Mouse (Mus musculus): ENCODE measurements around the gene Rbpj. TPM values are rescaled to one million over a fixed set of nuclear protein-coding genes. Genes with fewer than 3 reads are reported as not detected.

Gene Rbpj
- polyA plus RNA-seq, 1 experiment: not detected

GRCm38 (mm10) chr5:53584069-53584767 lies 118.3 kb downstream of the Rbpj start:
- TF ChIP-seq POLR2A (IDR thresholded peaks at IDR 0.05; ENCODE audit: insufficient read depth, low read depth, low read length) (no peak), CTCF (IDR thresholded peaks at IDR 0.05; ENCODE audit: insufficient read depth, low read depth, low read length) (no peak)
- 91% methylated on average over 9 of the region's 9 CpGs for WGBS
- Histone ChIP-seq H3K4me3 (ENCODE audit: insufficient read depth, low read depth, low read length) (no peak overlapping the region), H3K4me1 (ENCODE audit: control insufficient read depth, insufficient read depth, low read length) (no peaks in the 10 kb centered on the region), H3K27ac (ENCODE audit: insufficient read depth, low read depth, low read length) (no peak overlapping the region)

- H3K4me3 ChIP-seq (ENCODE audit: insufficient read depth, low read depth, low read length): peak overlapping the region; percentile 97
- 2% methylated on average over 34 of the region's 34 CpGs for WGBS
- TF ChIP-seq CTCF (IDR thresholded peaks at IDR 0.05; ENCODE audit: insufficient read depth, low read depth, low read length): no peak
- TF ChIP-seq POLR2A (IDR thresholded peaks at IDR 0.05; ENCODE audit: insufficient read depth, low read depth, low read length): no peak
- H3K27ac ChIP-seq (ENCODE audit: insufficient read depth, low read depth, low read length): peak overlapping the region; percentile 52; the same call in 1 of the 2 replicates
- peaks cover 5% of the 10 kb centered on the region; the same call in 1 of the 2 replicates for H3K4me1 ChIP-seq (ENCODE audit: control insufficient read depth, insufficient read depth, low read length)
Observed at GRCm38 (mm10) chr5:53588421-53589171, 122.6 kb downstream of the Rbpj start.

GRCm38 (mm10) chr5:53589172-53589960 lies 123.4 kb downstream of the Rbpj start:
- peak overlapping the region; percentile 97 for H3K4me3 ChIP-seq (ENCODE audit: insufficient read depth, low read depth, low read length)
- peaks cover 5% of the 10 kb centered on the region; the same call in 1 of the 2 replicates for H3K4me1 ChIP-seq (ENCODE audit: control insufficient read depth, insufficient read depth, low read length)
- H3K27ac ChIP-seq (ENCODE audit: insufficient read depth, low read depth, low read length): peak overlapping the region; percentile 93
- WGBS: under 1% methylated on average over 72 of the region's 72 CpGs
- TF ChIP-seq POLR2A (IDR thresholded peaks at IDR 0.05; ENCODE audit: insufficient read depth, low read depth, low read length) (peak; percentile 78), CTCF (IDR thresholded peaks at IDR 0.05; ENCODE audit: insufficient read depth, low read depth, low read length) (no peak)

GRCm38 (mm10) chr5:53590179-53590765 lies 124.3 kb downstream of the Rbpj start:
- Histone ChIP-seq H3K27ac (ENCODE audit: insufficient read depth, low read depth, low read length) (peak overlapping the region; percentile 99), H3K4me3 (ENCODE audit: insufficient read depth, low read depth, low read length) (peak overlapping the region; percentile 97), H3K4me1 (ENCODE audit: control insufficient read depth, insufficient read depth, low read length) (peaks cover 5% of the 10 kb centered on the region; the same call in 1 of the 2 replicates)
- under 1% methylated on average over 58 of the region's 59 CpGs for WGBS
- no peak for TF ChIP-seq POLR2A (IDR thresholded peaks at IDR 0.05; ENCODE audit: insufficient read depth, low read depth, low read length)
- no peak for TF ChIP-seq CTCF (IDR thresholded peaks at IDR 0.05; ENCODE audit: insufficient read depth, low read depth, low read length)

GRCm38 (mm10) chr5:53590875-53591682 lies 125.1 kb downstream of the Rbpj start:
- peak overlapping the region; percentile 97 for H3K4me3 ChIP-seq (ENCODE audit: insufficient read depth, low read depth, low read length)
- 12% methylated on average over 67 of the region's 67 CpGs for WGBS
- TF ChIP-seq CTCF (IDR thresholded peaks at IDR 0.05; ENCODE audit: insufficient read depth, low read depth, low read length): no peak
- TF ChIP-seq POLR2A (IDR thresholded peaks at IDR 0.05; ENCODE audit: insufficient read depth, low read depth, low read length): no peak
- H3K4me1 ChIP-seq (ENCODE audit: control insufficient read depth, insufficient read depth, low read length): peaks cover 5% of the 10 kb centered on the region; the same call in 1 of the 2 replicates
- no peak overlapping the region for H3K27ac ChIP-seq (ENCODE audit: insufficient read depth, low read depth, low read length)

- TF ChIP-seq POLR2A (IDR thresholded peaks at IDR 0.05; ENCODE audit: insufficient read depth, low read depth, low read length): no peak
- TF ChIP-seq CTCF (IDR thresholded peaks at IDR 0.05; ENCODE audit: insufficient read depth, low read depth, low read length): no peak
- peak overlapping the region; percentile 97 for H3K4me3 ChIP-seq (ENCODE audit: insufficient read depth, low read depth, low read length)
- no peak overlapping the region for H3K27ac ChIP-seq (ENCODE audit: insufficient read depth, low read depth, low read length)
- WGBS: 5% methylated on average over 8 of the region's 8 CpGs
- peaks cover 5% of the 10 kb centered on the region; the same call in 1 of the 2 replicates for H3K4me1 ChIP-seq (ENCODE audit: control insufficient read depth, insufficient read depth, low read length)
Observed at GRCm38 (mm10) chr5:53591683-53592050, 125.7 kb downstream of the Rbpj start.

GRCm38 (mm10) chr5:53593080-53593688 lies 127.2 kb downstream of the Rbpj start:
- 77% methylated on average over 5 of the region's 5 CpGs for WGBS
- Histone ChIP-seq H3K4me1 (ENCODE audit: control insufficient read depth, insufficient read depth, low read length) (peaks cover 5% of the 10 kb centered on the region; the same call in 1 of the 2 replicates), H3K27ac (ENCODE audit: insufficient read depth, low read depth, low read length) (no peak overlapping the region), H3K4me3 (ENCODE audit: insufficient read depth, low read depth, low read length) (no peak overlapping the region)
- TF ChIP-seq POLR2A (IDR thresholded peaks at IDR 0.05; ENCODE audit: insufficient read depth, low read depth, low read length): no peak
- no peak for TF ChIP-seq CTCF (IDR thresholded peaks at IDR 0.05; ENCODE audit: insufficient read depth, low read depth, low read length)

All from olfactory bulb, adult 2 months (tissue).